Mouse (Mus musculus): ENCODE results near the gene Ccl9. TPM values are rescaled to one million over a fixed set of nuclear protein-coding genes. Genes with fewer than 3 reads are reported as not detected.

The Ccl9 gene
- polyA plus RNA-seq, 1 experiment from 2014 or later, result 9.7 TPM

GRCm38 (mm10) chr11:83530360-83530759 is 48.1 kb downstream of the Ccl9 start, which contains the start of gene Ccl5:
Gene Ccl5, minus strand, starts transcription at chr11:83530518.
- Histone ChIP-seq H3K36me3 (no peaks in the 10 kb centered on the region), H3K9me3 (replicated peaks) (no peaks in the 10 kb centered on the region), H3K9ac (no peak within 1 kb of the TSS), H3K4me2 (no peak within 1 kb of the TSS), H3K4me1 (no peaks in the 10 kb centered on the region), H3K27me3 (replicated peaks) (no peaks in the 10 kb centered on the region), H3K4me3 (no peak within 1 kb of the TSS), H3K27ac (no peak within 1 kb of the TSS)
- no peak for ATAC-seq
- 68% methylated on average over 5 of the region's 5 CpGs for WGBS (ENCODE audit: insufficient replicate concordance)

GRCm38 (mm10) chr11:83529024-83529423 is 49.4 kb downstream of the Ccl9 start:
- H3K36me3 ChIP-seq, result no peaks in the 10 kb centered on the region
- no peaks in the 10 kb centered on the region for H3K27me3 ChIP-seq (replicated peaks)
- 61% methylated on average over 12 of the region's 12 CpGs for WGBS (ENCODE audit: insufficient replicate concordance)
- ATAC-seq, result no peak
- H3K4me2 ChIP-seq, result no peak overlapping the region
- H3K4me3 ChIP-seq, result no peak overlapping the region
- no peak overlapping the region for H3K9ac ChIP-seq
- no peaks in the 10 kb centered on the region for H3K9me3 ChIP-seq (replicated peaks)
- H3K4me1 ChIP-seq, result no peaks in the 10 kb centered on the region
- no peak overlapping the region for H3K27ac ChIP-seq

Other genes with a start within 250 kb of the Ccl9 start
- 0.57 and 0.99 TPM in 2 replicates for gene Rasl10b, start 169.5 kb downstream of the Ccl9 start, polyA plus RNA-seq (2016; fragmentation: Nextera tagmentation; extraction: Ambion mirVana)
- gene Gas2l2, start 149.2 kb downstream of the Ccl9 start, polyA plus RNA-seq (2016; fragmentation: Nextera tagmentation; extraction: Ambion mirVana), result not detected in 2 replicates
- gene 1700020L24Rik, start 141.0 kb downstream of the Ccl9 start, polyA plus RNA-seq (2016; fragmentation: Nextera tagmentation; extraction: Ambion mirVana), result 0.22 and 0.70 TPM in 2 replicates
- 0.24 and 0.31 TPM in 2 replicates for gene Mmp28, start 115.6 kb downstream of the Ccl9 start, polyA plus RNA-seq (2016; fragmentation: Nextera tagmentation; extraction: Ambion mirVana)
- gene Taf15, start 105.5 kb downstream of the Ccl9 start, polyA plus RNA-seq (2016; fragmentation: Nextera tagmentation; extraction: Ambion mirVana), result 5.7 and 6.1 TPM in 2 replicates
- not detected in 2 replicates for gene Heatr9, start 56.5 kb downstream of the Ccl9 start, polyA plus RNA-seq (2016; fragmentation: Nextera tagmentation; extraction: Ambion mirVana)
- 0.33 TPM in 1 of 2 replicates, not detected in the other for gene Ccl5, start 48.1 kb downstream of the Ccl9 start, polyA plus RNA-seq (2016; fragmentation: Nextera tagmentation; extraction: Ambion mirVana)
- gene Ccl6, start 14.5 kb upstream of the Ccl9 start, polyA plus RNA-seq (2016; fragmentation: Nextera tagmentation; extraction: Ambion mirVana), result 8.0 and 8.8 TPM in 2 replicates
- gene Rpl9-ps1, start 67.0 kb upstream of the Ccl9 start, polyA plus RNA-seq (2016; fragmentation: Nextera tagmentation; extraction: Ambion mirVana), result not detected in 2 replicates
- 1.6 and 2.0 TPM in 2 replicates for gene Ccl3, start 70.7 kb upstream of the Ccl9 start, polyA plus RNA-seq (2016; fragmentation: Nextera tagmentation; extraction: Ambion mirVana)
- 0.85 and 0.99 TPM in 2 replicates for gene Ccl4, start 83.9 kb upstream of the Ccl9 start, polyA plus RNA-seq (2016; fragmentation: Nextera tagmentation; extraction: Ambion mirVana)
- 4.5 and 6.1 TPM in 2 replicates for gene Wfdc17, start 125.4 kb upstream of the Ccl9 start, polyA plus RNA-seq (2016; fragmentation: Nextera tagmentation; extraction: Ambion mirVana)
- gene Wfdc18, start 130.4 kb upstream of the Ccl9 start, polyA plus RNA-seq (2016; fragmentation: Nextera tagmentation; extraction: Ambion mirVana), result not detected in 2 replicates
- 3.3 and 4.1 TPM in 2 replicates for gene Wfdc21, start 168.3 kb upstream of the Ccl9 start, polyA plus RNA-seq (2016; fragmentation: Nextera tagmentation; extraction: Ambion mirVana)
- gene Heatr6, start 175.1 kb upstream of the Ccl9 start, polyA plus RNA-seq (2016; fragmentation: Nextera tagmentation; extraction: Ambion mirVana), result 9.7 and 10.4 TPM in 2 replicates